Mouse (Mus musculus): Measurements from ENCODE around the gene Slc15a3. TPM values are rescaled to one million over a fixed set of nuclear protein-coding genes. Genes with fewer than 3 reads are reported as not detected.

Slc15a3 gene
- total RNA-seq, 1 experiment: 2.2 TPM

DNA sequence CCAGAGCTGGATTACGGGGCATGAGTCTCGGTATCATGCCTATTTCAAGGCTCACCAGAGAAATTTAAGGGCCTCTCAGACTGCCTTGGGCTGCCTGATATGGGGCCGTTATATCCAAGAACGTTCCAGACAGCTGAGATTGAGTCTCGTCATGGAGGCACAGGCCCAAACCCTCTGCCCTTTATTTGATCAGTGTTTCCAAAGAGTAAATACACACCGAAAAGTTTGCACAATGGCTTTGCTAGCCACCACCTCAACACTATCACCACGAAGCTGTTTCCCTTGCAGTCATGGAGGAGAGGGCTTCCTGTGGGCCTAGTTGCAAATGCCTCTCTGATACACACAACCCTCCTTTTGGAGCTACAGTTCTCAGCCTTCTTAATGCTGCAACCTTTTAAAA is 15.5 kb upstream of the Slc15a3 start:
- H3K36me3 ChIP-seq (ENCODE audit: control insufficient read depth, insufficient read depth, low read length, poor library complexity, severe bottlenecking): no peaks in the 10 kb centered on the region
- H3K4me3 ChIP-seq (ENCODE audit: insufficient read depth in 1 of 2, low read depth in 1 of 2, low read length in 2 of 2, poor library complexity in 1 of 2, severe bottlenecking in 1 of 2): no peak overlapping the region
- peaks cover 2 to 5% of the 10 kb centered on the region in 2 experiments; a peak in 2 of 4 replicates for H3K4me1 ChIP-seq (ENCODE audit: control insufficient read depth in 2 of 2, insufficient read depth in 2 of 2, low read length in 2 of 2, poor library complexity in 1 of 2)
- DNase-seq (ENCODE audit: low read depth, low spot score): no peak
- no peak overlapping the region for H3K9ac ChIP-seq (ENCODE audit: insufficient read depth, low read depth, low read length, poor library complexity, severe bottlenecking)
- no peaks in the 10 kb centered on the region for H3K9me3 ChIP-seq (ENCODE audit: control insufficient read depth, insufficient read depth, low read depth, low read length)
- TF ChIP-seq ZC3H11A (IDR thresholded peaks at IDR 0.05; ENCODE audit: borderline replicate concordance, low read depth, low read length): no peak
- TF ChIP-seq ZNF384 (IDR thresholded peaks at IDR 0.05; ENCODE audit: low read depth, low read length): no peak
- TF ChIP-seq MAFK (IDR thresholded peaks at IDR 0.05; ENCODE audit: insufficient read depth, low read depth, low read length): no peak
- no peak for TF ChIP-seq CHD2 (IDR thresholded peaks at IDR 0.05; ENCODE audit: low read depth, low read length)
- no peak for TF ChIP-seq HCFC1 (IDR thresholded peaks at IDR 0.05; ENCODE audit: borderline replicate concordance, insufficient read depth, low read length)
- H3K27ac ChIP-seq (ENCODE audit: insufficient read depth, low read depth, low read length, poor library complexity, severe bottlenecking): no peak overlapping the region
- in situ Hi-C loops (cut with MboI; ENCODE audit: low sequenced_read_pairs in 2 of 2, unreplicated experiment in 2 of 2): no loop called here

DNA sequence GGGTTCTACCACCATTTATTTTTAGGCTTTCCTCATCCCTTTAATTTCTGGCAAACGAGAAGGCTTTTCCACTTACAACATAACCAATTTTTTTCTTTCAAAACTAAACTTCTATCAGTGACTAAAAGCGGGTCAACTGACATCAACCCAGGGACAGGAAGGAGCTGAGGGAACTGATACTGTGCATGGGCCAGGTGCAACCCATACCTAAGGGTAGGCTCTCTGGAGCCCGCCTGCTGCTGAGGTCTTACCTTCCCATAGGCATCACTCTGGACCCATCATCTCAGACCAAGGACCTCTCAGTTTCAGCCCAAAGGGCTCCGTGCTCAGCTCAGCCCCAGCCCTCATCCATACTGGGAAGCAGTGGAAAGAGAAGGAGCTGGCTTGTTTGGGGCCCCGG is 11.2 kb upstream of the Slc15a3 start:
- no peak overlapping the region for H3K27ac ChIP-seq (ENCODE audit: insufficient read depth, low read depth, low read length, poor library complexity, severe bottlenecking)
- H3K36me3 ChIP-seq (ENCODE audit: control insufficient read depth, insufficient read depth, low read length, poor library complexity, severe bottlenecking): no peaks in the 10 kb centered on the region
- H3K4me3 ChIP-seq (ENCODE audit: insufficient read depth in 1 of 2, low read depth in 1 of 2, low read length in 2 of 2, poor library complexity in 1 of 2, severe bottlenecking in 1 of 2): no peak overlapping the region
- H3K9ac ChIP-seq (ENCODE audit: insufficient read depth, low read depth, low read length, poor library complexity, severe bottlenecking): no peak overlapping the region
- in situ Hi-C loops (cut with MboI; ENCODE audit: low sequenced_read_pairs in 2 of 2, unreplicated experiment in 2 of 2): no loop called here
- H3K9me3 ChIP-seq (ENCODE audit: control insufficient read depth, insufficient read depth, low read depth, low read length): no peaks in the 10 kb centered on the region
- no peak for DNase-seq (ENCODE audit: low read depth, low spot score)
- H3K4me1 ChIP-seq (ENCODE audit: control insufficient read depth in 2 of 2, insufficient read depth in 2 of 2, low read length in 2 of 2, poor library complexity in 1 of 2): peaks cover under 1 to 2% of the 10 kb centered on the region in 2 experiments; a peak in 1 of 4 replicates
- TF ChIP-seq MAFK (IDR thresholded peaks at IDR 0.05; ENCODE audit: insufficient read depth, low read depth, low read length): no peak
- TF ChIP-seq ZC3H11A (IDR thresholded peaks at IDR 0.05; ENCODE audit: borderline replicate concordance, low read depth, low read length): no peak

DNA sequence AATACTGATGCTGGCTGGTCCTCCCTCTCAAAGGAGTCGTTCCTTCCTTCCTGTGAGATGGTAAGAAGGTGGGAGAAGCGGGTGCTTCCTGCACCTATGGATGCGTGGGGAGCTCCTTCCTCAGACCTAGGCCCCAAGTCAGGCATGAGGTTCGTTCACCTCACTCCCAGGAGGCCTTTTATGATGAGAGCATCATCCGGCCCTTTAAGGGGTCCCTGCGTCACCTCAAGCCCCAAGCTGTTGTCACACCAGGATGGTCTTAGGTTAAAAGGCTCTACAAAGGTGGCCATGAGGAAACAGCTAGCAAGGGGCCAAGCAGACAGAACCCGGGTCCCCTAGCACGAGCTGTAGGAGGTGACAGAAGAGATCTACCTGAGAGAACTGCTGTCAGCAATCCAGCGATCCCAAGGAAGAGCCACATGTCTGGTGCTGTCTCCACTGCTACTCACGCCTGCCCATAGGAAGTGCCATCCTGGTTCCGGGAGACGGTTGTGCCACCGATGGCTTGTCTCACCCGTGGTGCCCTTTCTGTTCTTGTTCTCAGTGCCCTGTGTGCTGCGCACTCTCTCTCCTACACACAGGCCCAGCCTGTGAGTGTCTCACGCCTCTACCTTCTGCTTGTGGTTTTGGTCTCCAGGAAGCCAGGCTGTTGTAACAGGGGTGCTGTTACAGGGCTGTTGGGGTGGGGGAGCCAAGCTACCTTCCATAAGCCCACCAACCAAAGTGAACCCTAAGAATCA is 9.9 kb upstream of the Slc15a3 start, which contains the start of gene Cd6:
TSS of gene Cd6 (minus strand) at position 623 of the 740 bp plus-strand sequence.
- H3K9me3 ChIP-seq (ENCODE audit: control insufficient read depth, insufficient read depth, low read depth, low read length): no peaks in the 10 kb centered on the region
- H3K4me1 ChIP-seq (ENCODE audit: control insufficient read depth in 2 of 2, insufficient read depth in 2 of 2, low read length in 2 of 2, poor library complexity in 1 of 2): peaks cover 2% of the 10 kb centered on the region in 2 experiments; a peak in 1 of 4 replicates
- no peak for DNase-seq (ENCODE audit: low read depth, low spot score)
- H3K27ac ChIP-seq (ENCODE audit: insufficient read depth, low read depth, low read length, poor library complexity, severe bottlenecking): no peak within 1 kb of the TSS
- H3K9ac ChIP-seq (ENCODE audit: insufficient read depth, low read depth, low read length, poor library complexity, severe bottlenecking): no peak within 1 kb of the TSS
- in situ Hi-C loops (cut with MboI; ENCODE audit: low sequenced_read_pairs in 2 of 2, unreplicated experiment in 2 of 2): no loop called here
- no peak for TF ChIP-seq HCFC1 (IDR thresholded peaks at IDR 0.05; ENCODE audit: borderline replicate concordance, insufficient read depth, low read length)
- no peak for TF ChIP-seq CHD2 (IDR thresholded peaks at IDR 0.05; ENCODE audit: low read depth, low read length)
- TF ChIP-seq ZC3H11A (IDR thresholded peaks at IDR 0.05; ENCODE audit: borderline replicate concordance, low read depth, low read length): no peak
- TF ChIP-seq MAFK (IDR thresholded peaks at IDR 0.05; ENCODE audit: insufficient read depth, low read depth, low read length): no peak
- H3K4me3 ChIP-seq (ENCODE audit: insufficient read depth in 1 of 2, low read depth in 1 of 2, low read length in 2 of 2, poor library complexity in 1 of 2, severe bottlenecking in 1 of 2): no peak within 1 kb of the TSS
- H3K36me3 ChIP-seq (ENCODE audit: control insufficient read depth, insufficient read depth, low read length, poor library complexity, severe bottlenecking): no peaks in the 10 kb centered on the region

DNA sequence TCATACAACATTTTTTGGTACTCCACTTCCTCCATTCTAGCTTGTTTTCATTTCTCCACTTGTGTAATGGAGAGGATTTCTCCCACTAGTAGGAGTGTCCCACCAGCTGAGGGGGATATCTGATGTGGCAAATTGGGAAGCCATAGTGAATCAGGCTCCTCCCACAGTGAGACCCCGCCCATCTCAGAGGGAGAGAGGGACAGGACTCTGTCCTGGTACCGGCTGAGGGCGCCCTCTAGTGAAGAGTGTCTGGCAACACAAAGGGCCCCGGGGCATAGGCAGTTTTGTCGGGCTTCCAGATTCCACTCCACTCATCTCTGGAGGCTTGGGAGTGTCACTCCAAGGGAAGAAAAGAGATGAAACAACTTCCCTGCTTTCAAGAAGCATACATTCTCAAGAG is 8.1 kb upstream of the Slc15a3 start:
- in situ Hi-C loops (cut with MboI; ENCODE audit: low sequenced_read_pairs in 2 of 2, unreplicated experiment in 2 of 2): no loop called here
- Histone ChIP-seq H3K36me3 (ENCODE audit: control insufficient read depth, insufficient read depth, low read length, poor library complexity, severe bottlenecking) (no peaks in the 10 kb centered on the region), H3K9me3 (ENCODE audit: control insufficient read depth, insufficient read depth, low read depth, low read length) (no peaks in the 10 kb centered on the region), H3K4me1 (ENCODE audit: control insufficient read depth in 2 of 2, insufficient read depth in 2 of 2, low read length in 2 of 2, poor library complexity in 1 of 2) (peaks cover 4 to 8% of the 10 kb centered on the region in 2 experiments; a peak in 3 of 4 replicates), H3K9ac (ENCODE audit: insufficient read depth, low read depth, low read length, poor library complexity, severe bottlenecking) (no peak overlapping the region), H3K4me3 (ENCODE audit: insufficient read depth in 1 of 2, low read depth in 1 of 2, low read length in 2 of 2, poor library complexity in 1 of 2, severe bottlenecking in 1 of 2) (no peak overlapping the region), H3K27ac (ENCODE audit: insufficient read depth, low read depth, low read length, poor library complexity, severe bottlenecking) (no peak overlapping the region)
- TF ChIP-seq HCFC1 (IDR thresholded peaks at IDR 0.05; ENCODE audit: borderline replicate concordance, insufficient read depth, low read length) (peak; percentile 33; the same call in 1 of the 2 replicates), ZC3H11A (IDR thresholded peaks at IDR 0.05; ENCODE audit: borderline replicate concordance, low read depth, low read length) (peak; percentile 75; the same call in 1 of the 2 replicates), ZNF384 (IDR thresholded peaks at IDR 0.05; ENCODE audit: low read depth, low read length) (no peak), CHD2 (IDR thresholded peaks at IDR 0.05; ENCODE audit: low read depth, low read length) (no peak), MAFK (IDR thresholded peaks at IDR 0.05; ENCODE audit: insufficient read depth, low read depth, low read length) (no peak)
- peak; percentile 93 for DNase-seq (ENCODE audit: low read depth, low spot score)
